Mouse (Mus musculus) hindbrain, embryonic 13.5 days (tissue): ENCODE results near the gene Lsamp. TPM values are rescaled to one million over a fixed set of nuclear protein-coding genes. Genes with fewer than 3 reads are reported as not detected.

Source experiments
- ATAC-seq: fragments of 200-750 bp; cut with Nextera tagmentation; 2 replicates; pipeline ENCODE4 v1.8.0; 2017; ENCODE audit warnings: moderate TSS enrichment; ENCODE audit not compliant: low FRiP score
- H3K27ac ChIP-seq: fragments of 300-500 bp; sonication (generic); 2 replicates; pipeline ENCODE4 v1.5.1; 2015; ENCODE audit warnings: inconsistent platforms, mild to moderate bottlenecking, moderate library complexity
- H3K27me3 ChIP-seq: fragments of 300-500 bp; sonication (generic); 2 replicates; pipeline ENCODE4 v1.6.1; 2015; ENCODE audit warnings: mild to moderate bottlenecking, inconsistent platforms
- H3K36me3 ChIP-seq: fragments of 300-500 bp; sonication (generic); 2 replicates; pipeline ENCODE4 v1.6.1; 2015; ENCODE audit warnings: mild to moderate bottlenecking, inconsistent platforms
- H3K4me1 ChIP-seq: fragments of 300-500 bp; sonication (generic); replicated peaks from 2 replicates; pipeline ENCODE4 v1.6.1; 2015; ENCODE audit warnings: inconsistent platforms
- H3K4me2 ChIP-seq: fragments of 300-500 bp; sonication (generic); 2 replicates; pipeline ENCODE4 v1.6.1; 2015; ENCODE audit warnings: inconsistent platforms, mild to moderate bottlenecking, moderate library complexity
- H3K4me3 ChIP-seq: fragments of 300-500 bp; sonication (generic); 2 replicates; pipeline ENCODE4 v1.5.1; 2015; ENCODE audit warnings: mild to moderate bottlenecking, inconsistent platforms
- H3K9ac ChIP-seq: fragments of 300-500 bp; sonication (generic); 2 replicates; pipeline ENCODE4 v1.6.1; 2015; ENCODE audit warnings: mild to moderate bottlenecking, inconsistent platforms
- H3K9me3 ChIP-seq: fragments of 300-500 bp; sonication (generic); 2 replicates; pipeline ENCODE4 v1.6.1; 2016; ENCODE audit warnings: inconsistent platforms
- WGBS: fragments of 180-500 bp; shearing (Covaris S2); methylation state at CpG from one replicate; pipeline ENCODE4 v1.1.7; 2015; 5-methylcytosine and 5-hydroxymethylcytosine counted together
- microRNA-seq: library from miRNA; unstranded; fragments of <30 nt; microRNA quantifications from one replicate; pipeline ENCODE4, GENCODE M21; 2016
- polyA plus RNA-seq: library from polyadenylated mRNA; unstranded; fragments of >200 nt; fragmentation: Nextera tagmentation; extraction: Ambion mirVana; gene quantifications from 2 replicates; pipeline ENCODE4 v1.2.1, GENCODE M21; 2015

Lsamp gene
- polyA plus RNA-seq, 1 experiment from 2014 or later: 59.0 TPM

DNA sequence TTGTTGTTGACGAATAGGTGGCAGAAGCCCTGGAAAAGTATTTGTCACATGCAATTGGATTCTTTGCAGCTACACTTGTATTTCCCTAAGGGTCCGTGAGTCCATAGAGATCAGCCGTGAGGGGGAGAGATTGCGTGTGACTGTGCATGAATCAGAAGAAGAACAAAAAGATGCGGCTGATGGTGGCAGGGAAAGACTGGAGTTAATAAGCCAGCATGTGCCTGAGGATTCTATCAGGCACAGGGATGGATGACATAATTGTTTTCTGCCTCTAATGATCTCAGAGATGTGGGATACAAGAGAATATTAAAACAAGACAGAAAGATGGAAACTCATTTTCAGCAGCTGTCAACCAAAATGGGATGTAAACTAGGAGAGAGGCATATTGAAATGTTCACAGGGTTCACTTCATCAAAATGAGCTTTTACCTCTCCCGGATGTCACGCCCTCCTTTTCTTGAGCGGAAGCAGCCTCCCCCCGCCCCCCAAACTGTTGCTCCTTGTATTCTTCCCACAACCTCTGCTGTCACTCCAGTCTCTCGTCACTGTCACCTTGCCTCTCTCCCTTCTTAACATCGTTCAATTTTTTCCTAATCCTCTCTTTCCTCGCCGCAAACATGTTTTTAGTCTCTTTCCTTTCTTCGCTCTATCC lies 2205.4 kb downstream of the Lsamp start:
- 20% methylated on average over 14 of the region's 14 CpGs for WGBS
- Histone ChIP-seq H3K4me3 (peak overlapping the region; percentile 49), H3K4me1 (peaks cover 24% of the 10 kb centered on the region), H3K36me3 (no peaks in the 10 kb centered on the region), H3K27ac (peak overlapping the region; percentile 99), H3K27me3 (no peaks in the 10 kb centered on the region), H3K9ac (peak overlapping the region; percentile 66), H3K4me2 (peak overlapping the region; percentile 73), H3K9me3 (no peaks in the 10 kb centered on the region)
- peak; percentile 59 for ATAC-seq

DNA sequence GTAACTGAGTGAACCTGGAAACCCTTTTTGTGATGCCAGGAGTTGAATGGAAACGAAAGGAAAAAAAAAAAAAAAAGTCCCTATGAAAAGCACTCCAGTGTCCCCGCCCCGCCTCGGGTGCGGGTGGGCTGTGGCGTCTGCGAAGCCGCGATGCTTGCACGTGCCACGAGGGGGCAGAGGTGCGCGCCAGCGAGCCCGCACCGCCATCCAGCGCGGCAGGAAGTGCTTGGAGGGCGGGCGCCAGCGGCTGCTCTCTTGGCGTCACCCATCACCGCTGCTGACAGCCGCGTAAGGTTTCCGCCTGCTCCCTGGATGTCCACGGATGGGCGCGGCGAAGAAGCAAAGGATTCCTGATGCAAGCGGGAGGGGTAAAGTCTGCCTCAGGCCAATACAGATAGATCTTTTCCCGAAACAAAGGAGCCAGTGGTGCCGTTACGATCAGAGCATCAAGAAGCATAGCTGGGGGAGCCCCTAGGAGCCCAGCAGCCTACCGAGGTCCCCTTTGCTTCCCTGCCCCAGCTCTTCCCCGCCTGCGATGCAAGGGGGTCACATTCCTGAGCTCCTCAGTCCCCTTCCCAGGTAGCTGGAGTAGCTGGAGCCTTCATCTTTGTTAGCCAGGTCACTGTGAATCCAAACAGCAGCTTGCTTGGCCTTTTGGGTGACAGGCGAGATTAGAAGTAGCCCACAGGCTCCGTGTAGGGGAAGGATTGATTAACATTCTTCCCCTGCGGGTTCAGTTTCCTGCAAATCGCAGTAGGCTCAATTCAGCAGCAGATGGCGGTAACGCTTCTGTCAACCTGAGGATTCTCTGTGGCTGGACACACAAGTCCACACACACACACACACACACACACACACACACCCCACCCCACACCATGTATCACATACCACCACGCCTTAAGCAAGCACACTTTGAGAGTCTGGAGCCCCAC lies 2206.2 kb downstream of the Lsamp start:
- Histone ChIP-seq H3K9ac (peak overlapping the region; percentile 87), H3K9me3 (no peaks in the 10 kb centered on the region), H3K4me1 (peaks cover 27% of the 10 kb centered on the region), H3K4me3 (peak overlapping the region; percentile 49), H3K36me3 (no peaks in the 10 kb centered on the region), H3K4me2 (peak overlapping the region; percentile 73), H3K27ac (peak overlapping the region; percentile 99), H3K27me3 (no peaks in the 10 kb centered on the region)
- ATAC-seq: peak; percentile 97
- WGBS: under 1% methylated on average over 44 of the region's 44 CpGs

Small RNA genes lying within 50 kb of the gene (microRNA-seq; reads per million reads assigned to microRNA genes)
- gene Gm27887: not detected
- gene Gm47276: not detected
